1 mouse cellular context compared by ENCODE assay signal in genomic region chr7:35347918-35348700, GRCm38 (mm10).
TF ChIP-seq lines count a peak whose summit lies in the region.

No protein-coding gene starts in this region.

TF ChIP-seq in MEL, 35 proteins besides CTCF, POLR2A, EP300 and RAD21:
- no peak for TF ChIP-seq MEF2A (IDR thresholded peaks at IDR 0.05; ENCODE audit: extremely low read depth, insufficient replicate concordance, low read depth, low read length, poor library complexity, severe bottlenecking)
- TF ChIP-seq TAL1 (IDR thresholded peaks at IDR 0.05; ENCODE audit: low read length), result no peak
- TF ChIP-seq SIN3A (IDR thresholded peaks at IDR 0.05; ENCODE audit: low read length), result no peak
- TF ChIP-seq CHD2 (IDR thresholded peaks at IDR 0.05; ENCODE audit: low read length), result no peak
- no peak for TF ChIP-seq TCF12 (IDR thresholded peaks at IDR 0.05; ENCODE audit: low read depth, low read length)
- TF ChIP-seq JUND (IDR thresholded peaks at IDR 0.05; ENCODE audit: low read depth, low read length), result no peak
- TF ChIP-seq UBTF (IDR thresholded peaks at IDR 0.05; ENCODE audit: borderline replicate concordance, insufficient read depth, low read depth, low read length), result no peak
- no peak for TF ChIP-seq HCFC1 (IDR thresholded peaks at IDR 0.05; ENCODE audit: low read depth, low read length)
- TF ChIP-seq ZNF384 (IDR thresholded peaks at IDR 0.05; ENCODE audit: low read depth, low read length), result no peak
- no peak for TF ChIP-seq GABPA (IDR thresholded peaks at IDR 0.05; ENCODE audit: low read depth, low read length)
- TF ChIP-seq POLR2AphosphoS5 (IDR thresholded peaks at IDR 0.05; ENCODE audit: borderline replicate concordance, low read depth, low read length), result no peak
- TF ChIP-seq BHLHE40 (IDR thresholded peaks at IDR 0.05; ENCODE audit: borderline replicate concordance, low read depth, low read length), result no peak
- TF ChIP-seq USF2 (IDR thresholded peaks at IDR 0.05; ENCODE audit: borderline replicate concordance in 1 of 2, insufficient read depth in 1 of 2, low read depth in 1 of 2, low read length in 2 of 2), result no peak
- TF ChIP-seq MAZ (IDR thresholded peaks at IDR 0.05; ENCODE audit: low read depth, low read length), result no peak
- no peak for TF ChIP-seq MXI1 (IDR thresholded peaks at IDR 0.05; ENCODE audit: low read depth, low read length)
- TF ChIP-seq MAX (IDR thresholded peaks at IDR 0.05; ENCODE audit: low read length), result no peak
- no peak for TF ChIP-seq GATA1 (IDR thresholded peaks at IDR 0.05; ENCODE audit: low read depth, low read length)
- no peak for TF ChIP-seq NELFE (IDR thresholded peaks at IDR 0.05; ENCODE audit: low read depth, low read length)
- no peak for TF ChIP-seq CHD1 (IDR thresholded peaks at IDR 0.05; ENCODE audit: low read depth, low read length)
- no peak for TF ChIP-seq KAT2A (conservative IDR thresholded peaks at IDR 0.05; ENCODE audit: low read depth, low read length)
